ENCODE assay signal across 8 mouse cellular contexts in genomic region chr11:117781993-117782704, GRCm38 (mm10). TPM values are rescaled to one million over a fixed set of nuclear protein-coding genes. Genes with fewer than 3 reads are reported as not detected.
DNase-seq lines count a peak whose midpoint lies in the region; ATAC-seq and TF ChIP-seq lines count a peak whose summit lies in the region.

Tmc8 (plus strand) TSS chr11:117782076.
Tmc6 (minus strand) TSS chr11:117782198.

- peak within 1 kb of the TSS; percentile 91 for H3K4me2 ChIP-seq in intestine, embryonic 16.5 days (ENCODE audit: low read depth, low read length)
- H3K4me2 ChIP-seq in lung, embryonic 14.5 days, result peak within 1 kb of the TSS; percentile 98

- no peaks in the 10 kb centered on the region for H3K9me3 ChIP-seq in intestine, embryonic 16.5 days (ENCODE audit: control insufficient read depth, low read length)
- H3K9me3 ChIP-seq in lung, embryonic 14.5 days (ENCODE audit: low read depth, low read length), result no peaks in the 10 kb centered on the region

- ATAC-seq in granulocyte monocyte progenitor cell, adult 5-6 weeks (replicated peaks; ENCODE audit: poor library complexity, severe bottlenecking), result 0 out of 2 replicates have a peak, but pooled peaks have one; percentile 2
- ATAC-seq in intestine, embryonic 16.5 days, result no peak
- ATAC-seq in lung, embryonic 14.5 days (ENCODE audit: insufficient read depth), result no peak

- H3K4me1 ChIP-seq in intestine, embryonic 16.5 days (ENCODE audit: control insufficient read depth, insufficient read depth, low read length), result peaks cover 42% of the 10 kb centered on the region
- peaks cover 28% of the 10 kb centered on the region for H3K4me1 ChIP-seq in lung, embryonic 14.5 days (ENCODE audit: insufficient read depth)
- peaks cover 34% of the 10 kb centered on the region for H3K4me1 ChIP-seq in olfactory bulb, adult 2 months (ENCODE audit: control insufficient read depth, insufficient read depth, low read length)

- WGBS in intestine, embryonic 16.5 days, result 60% methylated on average over 24 of the region's 24 CpGs
- WGBS in lung, embryonic 14.5 days, result 45% methylated on average over 24 of the region's 24 CpGs
- 63% methylated on average over 24 of the region's 24 CpGs for WGBS in olfactory bulb, adult 2 months

- TF ChIP-seq CTCF in lung, embryonic 14.5 days (IDR thresholded peaks at IDR 0.05; ENCODE audit: low read depth), result no peak
- no peak for TF ChIP-seq CTCF in olfactory bulb, adult 2 months (IDR thresholded peaks at IDR 0.05; ENCODE audit: insufficient read depth, low read depth, low read length)

- TF ChIP-seq POLR2A in olfactory bulb, adult 2 months (IDR thresholded peaks at IDR 0.05; ENCODE audit: insufficient read depth, low read depth, low read length), result no peak

- no peaks in the 10 kb centered on the region for H3K27me3 ChIP-seq in intestine, embryonic 16.5 days (replicated peaks; ENCODE audit: control insufficient read depth, insufficient read depth, low read length)
- H3K27me3 ChIP-seq in lung, embryonic 14.5 days (ENCODE audit: insufficient read depth, low read length), result no peaks in the 10 kb centered on the region

- peaks cover 3% of the 10 kb centered on the region; the same call in 1 of the 2 replicates for H3K36me3 ChIP-seq in intestine, embryonic 16.5 days (ENCODE audit: control insufficient read depth, insufficient read depth, low read length)
- 0 out of 2 replicates have a peak, but pooled peaks cover 6% of the 10 kb centered on the region for H3K36me3 ChIP-seq in lung, embryonic 14.5 days (ENCODE audit: insufficient read depth)

- H3K4me3 ChIP-seq in intestine, embryonic 16.5 days (ENCODE audit: low read length), result peak within 1 kb of the TSS; percentile 64
- H3K4me3 ChIP-seq in lung, embryonic 14.5 days (ENCODE audit: low read depth, low read length), result peak within 1 kb of the TSS; percentile 50
- H3K4me3 ChIP-seq in olfactory bulb, adult 2 months (ENCODE audit: insufficient read depth, low read depth, low read length), result peak within 1 kb of the TSS; percentile 20; the same call in 1 of the 2 replicates

- H3K27ac ChIP-seq in intestine, embryonic 16.5 days (ENCODE audit: low read length), result peak within 1 kb of the TSS; percentile 92
- H3K27ac ChIP-seq in lung, embryonic 14.5 days (ENCODE audit: low read depth), result peak within 1 kb of the TSS; percentile 89
- no peak within 1 kb of the TSS for H3K27ac ChIP-seq in olfactory bulb, adult 2 months (ENCODE audit: insufficient read depth, low read depth, low read length)

- H3K9ac ChIP-seq in intestine, embryonic 16.5 days (ENCODE audit: low read depth, low read length), result peak within 1 kb of the TSS; percentile 77
- peak within 1 kb of the TSS; percentile 57 for H3K9ac ChIP-seq in lung, embryonic 14.5 days

- DNase-seq in kidney, adult 11 months, result peak; percentile 29
- DNase-seq in kidney, adult 9 months, result no peak
- peak; percentile 39 for DNase-seq in lung, embryonic 14.5 days
- DNase-seq in right cerebral cortex, postnatal 25 days, result no peak
- DNase-seq in cerebellum, postnatal 25 days, result no peak

RNA-seq across cellular contexts. Expression of gene Tmc8, which starts in this region (rescaled TPM):
- 1.5 and 3.6 TPM in 2 replicates for total RNA-seq in granulocyte monocyte progenitor cell, adult 5-6 weeks (2014; fragmentation: Nextera tagmentation)
- 0.95 and 1.8 TPM in 2 replicates for total RNA-seq in granulocyte monocyte progenitor cell, adult 5-6 weeks (2017)
- polyA plus RNA-seq in intestine, embryonic 16.5 days (2015; fragmentation: Nextera tagmentation; extraction: Ambion mirVana), result 14.5 and 17.4 TPM in 2 replicates
- polyA plus RNA-seq in lung, embryonic 14.5 days (2014; fragmentation: Nextera tagmentation; extraction: Ambion mirVana), result 1.6 and 2.9 TPM in 2 replicates
- polyA plus RNA-seq in olfactory bulb, adult 2 months (2012; ENCODE audit: insufficient read depth, insufficient read length, low replicate concordance, missing spikeins), result not detected in 2 replicates

RNA-seq across cellular contexts. Expression of gene Tmc6, which starts in this region (rescaled TPM):
- 32.7 and 71.6 TPM in 2 replicates for total RNA-seq in granulocyte monocyte progenitor cell, adult 5-6 weeks (2014; fragmentation: Nextera tagmentation)
- total RNA-seq in granulocyte monocyte progenitor cell, adult 5-6 weeks (2017), result 12.6 and 20.6 TPM in 2 replicates
- 37.5 and 39.8 TPM in 2 replicates for polyA plus RNA-seq in intestine, embryonic 16.5 days (2015; fragmentation: Nextera tagmentation; extraction: Ambion mirVana)
- 18.2 and 18.6 TPM in 2 replicates for polyA plus RNA-seq in lung, embryonic 14.5 days (2014; fragmentation: Nextera tagmentation; extraction: Ambion mirVana)
- 606 TPM in 1 of 2 replicates, not detected in the other for polyA plus RNA-seq in olfactory bulb, adult 2 months (2012; ENCODE audit: insufficient read depth, insufficient read length, low replicate concordance, missing spikeins)

Comparison
In these comparisons a context has a peak if more than half of its experiments do, and no peak if none do; other contexts are left out.
1. DNase-seq: peak in kidney, adult 11 months (single experiment) and lung, embryonic 14.5 days (single experiment); none in kidney, adult 9 months (single experiment), right cerebral cortex, postnatal 25 days (single experiment) and cerebellum, postnatal 25 days (0 of 2).
2. Peak in every context shown above with its lines, with median percentiles within 50 percentile points of each other: H3K4me3 ChIP-seq.